Mouse (Mus musculus): ENCODE data around the gene Sf3b3.

Gene Sf3b3

DNA sequence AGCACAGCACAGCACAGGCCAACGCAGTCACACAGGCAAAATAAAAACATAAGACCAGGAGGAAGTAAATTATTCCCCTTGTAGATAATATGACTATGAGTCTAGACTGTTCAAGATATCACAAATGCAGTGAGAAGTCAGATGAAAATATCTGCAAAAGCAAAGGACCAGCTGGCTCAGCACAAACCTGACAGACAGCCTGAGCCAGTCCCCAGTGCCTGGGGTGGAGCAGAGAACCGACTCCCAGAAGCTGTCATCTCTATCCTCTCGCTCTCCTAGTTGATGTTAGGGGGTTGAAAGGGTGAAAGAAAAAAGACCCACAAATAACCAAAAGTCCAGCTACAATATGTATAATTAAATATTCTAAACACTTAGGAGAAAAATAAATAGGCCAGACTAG lies 70.9 kb downstream of the Sf3b3 start:
- DNase-seq (ENCODE audit: low spot score in 2 of 2): no peak

DNA sequence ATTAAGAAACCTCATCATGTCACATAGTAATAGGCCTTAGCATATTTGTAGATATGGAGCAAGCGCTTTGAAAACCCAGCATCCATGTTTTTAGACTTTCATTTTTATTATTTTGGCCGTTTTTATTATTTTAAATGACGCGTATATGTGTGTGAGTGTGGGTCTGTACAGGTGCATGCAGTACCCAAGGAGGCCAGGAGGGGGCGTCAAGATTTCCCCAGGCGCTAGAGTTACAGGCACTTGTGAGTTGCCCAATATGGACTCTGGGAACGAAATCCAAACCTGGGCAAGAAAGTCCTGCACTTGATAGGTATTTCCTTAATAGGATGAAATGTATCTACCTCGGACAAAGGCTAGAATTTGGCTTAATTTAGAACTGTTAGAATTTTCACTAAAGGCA lies 71.3 kb downstream of the Sf3b3 start:
- no peak for DNase-seq (ENCODE audit: low spot score in 2 of 2)

DNA sequence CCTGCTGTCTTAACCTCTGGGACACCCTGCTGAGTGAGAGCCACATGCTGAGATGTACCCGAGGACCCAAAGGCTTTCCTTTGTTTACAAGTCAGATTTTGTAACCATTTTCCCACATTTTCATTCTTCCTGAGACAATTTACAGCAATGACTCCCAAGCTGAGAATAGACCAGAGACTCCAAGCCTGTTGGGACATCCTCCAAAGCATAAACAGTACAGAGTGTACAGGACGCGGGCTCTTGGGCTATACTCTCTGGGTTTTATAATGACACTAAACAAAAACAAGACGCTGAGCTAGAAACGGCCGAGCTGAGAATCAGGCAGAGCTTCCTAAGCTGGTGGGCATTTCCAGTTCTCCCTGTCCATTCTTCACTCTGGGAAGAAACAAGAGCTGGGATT lies 71.9 kb downstream of the Sf3b3 start:
- DNase-seq (ENCODE audit: low spot score in 2 of 2): no peak

DNA sequence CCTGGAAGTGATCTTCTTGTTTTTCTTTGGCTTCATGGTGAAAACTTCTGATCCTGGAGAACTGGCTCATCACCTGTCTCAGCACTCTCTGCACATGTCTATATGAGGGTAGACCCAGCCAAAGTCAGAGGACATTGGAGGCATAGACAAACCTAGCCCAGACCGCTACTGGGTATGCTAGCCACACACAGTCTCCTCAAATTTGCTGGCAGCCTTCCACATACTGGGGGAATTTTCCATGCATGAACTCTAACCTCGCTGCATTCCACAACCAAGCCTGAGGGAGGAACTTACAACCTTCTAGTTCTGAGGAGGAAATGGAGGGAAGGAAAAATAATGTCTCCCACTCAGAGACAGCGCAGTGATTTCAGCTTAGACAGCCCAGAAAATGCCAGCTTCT lies 72.5 kb downstream of the Sf3b3 start:
- no peak for DNase-seq (ENCODE audit: low spot score in 2 of 2)

DNA sequence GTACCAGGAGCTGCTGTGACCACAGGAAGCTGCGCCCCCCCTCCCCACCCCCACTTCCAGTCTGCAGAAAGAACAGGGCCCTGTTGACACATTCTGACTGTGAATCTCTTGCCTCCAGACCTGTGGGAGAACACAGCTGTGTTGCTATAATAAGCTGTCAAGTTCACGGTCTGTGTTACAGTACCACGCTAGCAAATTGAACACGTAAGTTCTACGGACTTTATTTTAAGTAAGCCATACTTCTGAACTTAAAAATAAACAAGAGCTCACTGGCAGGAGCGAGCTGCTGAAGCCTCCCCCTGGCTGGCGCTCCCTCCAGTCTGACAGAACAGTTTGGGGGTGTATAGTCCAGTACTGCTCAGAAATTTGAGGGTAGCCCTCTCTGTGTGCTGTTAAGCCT lies 74.1 kb downstream of the Sf3b3 start:
- DNase-seq (ENCODE audit: low spot score in 2 of 2): no peak

DNA sequence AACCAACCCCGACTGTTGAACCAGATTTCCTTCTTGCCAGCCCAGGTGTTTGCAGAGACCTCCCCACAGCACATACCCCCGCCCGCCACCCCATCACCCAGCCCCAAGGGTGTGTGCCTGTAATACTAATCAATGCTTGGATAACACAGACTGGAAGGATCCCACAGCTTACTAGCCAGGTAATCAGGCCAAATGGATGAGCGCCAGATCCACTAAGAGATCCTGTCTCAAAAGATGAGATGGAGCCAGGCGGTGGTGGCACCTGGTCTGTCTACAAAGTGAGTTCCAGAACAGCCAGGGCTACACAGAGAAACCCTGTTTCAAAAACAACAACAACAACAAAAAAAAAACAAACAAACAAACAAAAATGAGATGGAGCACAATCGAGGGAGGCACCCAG lies 79.3 kb downstream of the Sf3b3 start:
- no peak for DNase-seq (ENCODE audit: low spot score in 2 of 2)

DNA sequence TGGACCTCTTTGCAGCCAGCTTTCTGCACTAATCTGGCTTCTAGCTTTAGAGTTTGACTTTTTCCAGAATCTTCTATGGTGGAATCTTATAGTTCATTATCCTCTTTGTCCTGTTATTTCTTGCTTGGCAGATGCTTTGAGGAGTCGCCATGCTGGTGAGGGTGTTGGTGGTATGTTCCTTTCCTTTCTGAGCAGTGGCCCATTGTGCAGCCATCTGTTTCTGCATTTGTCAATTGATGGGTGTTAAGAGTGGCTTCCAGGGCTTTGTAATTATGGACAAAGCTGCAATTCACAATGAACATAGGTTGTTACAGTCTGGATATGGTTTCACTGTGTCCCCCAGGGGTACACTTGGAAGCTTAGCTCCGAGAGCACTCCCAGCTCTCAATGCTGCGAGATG lies 81.9 kb downstream of the Sf3b3 start:
- DNase-seq (ENCODE audit: low spot score in 2 of 2): no peak

DNA sequence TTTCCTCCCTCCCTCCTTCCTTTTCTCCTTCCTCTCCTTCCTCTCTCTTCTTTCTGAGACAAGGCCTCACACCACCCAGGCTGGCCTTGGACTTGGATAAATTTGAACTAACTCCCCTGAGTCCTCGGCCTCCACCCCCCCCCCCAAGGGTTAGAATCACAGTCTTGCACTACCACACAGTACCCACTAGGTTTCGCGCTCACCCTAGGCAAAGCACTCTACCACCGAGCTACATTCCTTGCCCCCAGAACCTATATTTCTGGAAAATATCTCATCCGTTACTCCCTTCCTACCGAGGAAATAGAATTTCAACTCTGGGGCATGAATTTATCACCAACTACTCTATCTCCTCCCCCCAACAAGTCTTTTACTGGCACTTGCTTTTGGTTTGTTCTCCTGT lies 84.6 kb downstream of the Sf3b3 start:
- DNase-seq (ENCODE audit: low spot score in 2 of 2): no peak

DNA sequence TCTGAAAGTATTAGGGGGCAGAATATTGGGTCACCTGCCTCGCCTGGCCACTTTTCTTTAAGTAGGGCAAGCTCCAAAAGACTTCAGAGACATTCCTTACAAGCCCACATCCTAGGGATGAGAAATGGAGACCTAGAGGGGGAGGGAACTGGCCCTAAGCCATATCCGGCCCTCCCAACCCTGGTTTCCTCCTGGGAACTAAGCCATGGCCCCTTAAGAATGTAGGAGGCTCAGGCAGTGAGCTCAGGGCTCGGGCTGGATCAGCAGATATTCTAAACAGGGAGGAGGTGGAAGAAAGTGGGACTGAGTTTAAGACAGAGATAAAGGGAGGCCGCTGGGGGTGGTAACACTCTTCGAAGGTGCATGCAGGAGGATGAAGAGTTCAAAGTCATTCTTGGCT lies 85.4 kb downstream of the Sf3b3 start:
- DNase-seq (ENCODE audit: low spot score in 2 of 2): no peak

DNA sequence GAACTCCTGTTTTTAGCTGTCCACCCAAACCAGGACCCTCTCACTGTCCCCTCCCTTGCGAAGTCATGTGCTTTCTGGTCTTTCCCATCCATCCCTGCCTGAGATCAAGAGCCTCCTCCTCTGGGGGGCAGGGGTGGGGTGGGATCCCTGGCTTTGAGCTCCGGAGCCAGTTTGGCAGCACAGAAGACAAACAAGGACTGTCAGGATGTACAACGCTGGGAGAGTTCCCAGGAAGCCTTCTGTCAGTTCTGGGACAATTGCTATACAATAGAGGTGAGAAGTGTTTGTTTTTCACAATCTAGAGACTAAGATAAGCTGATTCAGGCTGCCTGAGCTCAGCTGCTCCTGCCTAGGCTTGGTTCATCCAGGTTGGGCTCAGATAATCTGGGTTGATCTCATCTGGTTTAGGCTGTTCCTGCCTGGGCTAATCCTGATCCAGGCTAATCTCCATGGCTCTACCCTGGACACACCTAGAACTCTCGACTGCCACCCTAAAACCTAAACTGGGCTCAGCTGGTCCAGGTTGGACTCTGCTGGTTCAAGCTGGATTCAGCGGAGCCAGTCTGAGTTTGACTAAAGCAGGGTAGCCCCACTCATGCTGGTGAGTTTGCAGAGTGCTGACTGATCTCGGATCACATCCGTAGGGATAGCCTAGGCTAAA lies 86.2 kb downstream of the Sf3b3 start:
- DNase-seq (ENCODE audit: low spot score in 2 of 2): no peak
